Mouse (Mus musculus) CH12.LX (cell line): ENCODE measurements around the gene Tex36.

ENCODE experiments used
- CHD2 ChIP-seq: IDR thresholded peaks from 2 replicates; pipeline ENCODE4 v1.6.1; 2011; ENCODE audit warnings: low read length, improper control_type of control experiment
- CTCF ChIP-seq, 2 experiments: IDR thresholded peaks in 1 of 2; conservative IDR thresholded peaks in 1 of 2; 2 replicates each; pipeline ENCODE4 v1.5.1; 2011 to 2012; ENCODE audit warnings: low read depth in 2 of 2, low read length in 2 of 2, improper control_type of control experiment in 1 of 2, inconsistent platforms in 1 of 2, mild to moderate bottlenecking in 1 of 2, moderate library complexity in 1 of 2
- E2F4 ChIP-seq: IDR thresholded peaks from 2 replicates; pipeline ENCODE4 v1.6.1; 2011; ENCODE audit warnings: low read depth, low read length, improper control_type of control experiment; ENCODE audit not compliant: insufficient replicate concordance
- KAT2A ChIP-seq: IDR thresholded peaks from 2 replicates; pipeline ENCODE4 v1.6.1; 2012; ENCODE audit warnings: low read length, improper control_type of control experiment, inconsistent platforms; ENCODE audit not compliant: insufficient replicate concordance
- MAFK ChIP-seq: IDR thresholded peaks from 2 replicates; pipeline ENCODE4 v1.6.1; 2011; ENCODE audit warnings: low read length, improper control_type of control experiment; ENCODE audit not compliant: insufficient replicate concordance
- MEF2A ChIP-seq: IDR thresholded peaks from 2 replicates; pipeline ENCODE4 v1.6.1; 2014; ENCODE audit warnings: low read depth, mild to moderate bottlenecking, inconsistent platforms, low read length, improper control_type of control experiment, borderline replicate concordance
- POLR2A ChIP-seq: IDR thresholded peaks from 2 replicates; pipeline ENCODE4 v1.6.1; 2011; ENCODE audit warnings: low read depth, mild to moderate bottlenecking, improper control_type of control experiment, low read length
- UBTF ChIP-seq: IDR thresholded peaks from 2 replicates; pipeline ENCODE4 v1.6.1; 2012; ENCODE audit warnings: low read depth, mild to moderate bottlenecking, inconsistent platforms, low read length, improper control_type of control experiment, moderate library complexity
- USF1 ChIP-seq: IDR thresholded peaks from 2 replicates; pipeline ENCODE4 v1.6.1; 2014; ENCODE audit warnings: low read depth, mild to moderate bottlenecking, inconsistent platforms, low read length, improper control_type of control experiment
- ZKSCAN1 ChIP-seq: IDR thresholded peaks from 2 replicates; pipeline ENCODE4 v1.6.1; 2012; ENCODE audit warnings: low read depth, inconsistent platforms, low read length, improper control_type of control experiment, borderline replicate concordance

DNA sequence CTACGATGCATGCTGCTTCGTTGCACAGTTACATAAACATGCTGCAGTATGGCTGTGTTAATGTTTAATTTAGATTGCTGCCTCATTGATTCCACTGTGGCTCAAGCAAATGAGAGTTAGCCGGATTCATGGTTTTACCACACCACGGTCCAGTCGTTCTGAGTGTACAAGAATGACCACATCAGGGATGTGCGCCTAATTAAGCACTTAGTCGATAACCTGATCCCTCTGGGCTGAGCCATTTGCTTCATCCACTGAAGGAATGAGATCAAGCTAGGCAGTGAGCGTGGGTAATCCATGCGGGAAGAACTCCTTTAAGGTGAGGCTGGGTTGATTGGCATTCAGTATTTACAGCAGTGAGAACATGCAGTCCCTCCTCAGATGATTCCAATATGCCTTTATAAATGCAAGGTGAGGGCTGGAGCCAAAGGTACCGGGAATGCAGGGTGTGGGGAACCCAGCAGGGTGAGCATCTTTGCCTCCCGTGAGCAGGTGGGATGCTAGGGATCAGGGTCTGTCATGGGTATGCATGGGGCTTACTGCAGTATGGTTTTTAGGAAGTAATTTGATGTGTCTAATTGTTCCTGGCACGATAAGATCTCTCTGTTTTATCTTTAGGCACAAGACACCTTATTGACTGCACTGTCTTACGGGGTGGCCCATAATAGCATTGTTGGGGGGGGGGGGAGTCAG is 6.1 kb upstream of the Tex36 start:
- TF ChIP-seq MEF2A (no peak), POLR2A (no peak), KAT2A (no peak), CTCF (conservative IDR thresholded peaks at IDR 0.05 in 1 of 2, IDR thresholded peaks at IDR 0.05 in 1 of 2; ENCODE audit: low read depth in 2 of 2, low read length in 2 of 2) (no peak), E2F4 (no peak), UBTF (no peak), MAFK (no peak), ZKSCAN1 (no peak), USF1 (no peak), CHD2 (no peak)
